Mouse (Mus musculus) large intestine, adult 2 months (tissue): ENCODE measurements around the gene Ifi204. TPM values are rescaled to one million over a fixed set of nuclear protein-coding genes. Genes with fewer than 3 reads are reported as not detected.
"Not testable (repeated sequence)": the region's sequence is repeated elsewhere in the genome, so short reads cannot be mapped to it uniquely, and the experiment has no call there.

Experiments
- DNase-seq: peaks from one replicate; pipeline ENCODE4 v3.0.0-alpha.2; 2012; ENCODE audit warnings: low read depth, low spot score
- WGBS: fragments of 180-500 bp; shearing (Covaris S2); methylation state at CpG from one replicate; pipeline ENCODE4 v1.1.7; 2018; 5-methylcytosine and 5-hydroxymethylcytosine counted together
- polyA plus RNA-seq: library from polyadenylated mRNA; depleted of rRNA; stranded (reverse); fragments of >200 nt; gene quantifications from 2 replicates; pipeline ENCODE4 v1.2.3, GENCODE M21; 2012; rRNA removed

The Ifi204 gene
- 0.41 and 0.51 TPM in 2 replicates for polyA plus RNA-seq

- 44% methylated on average over 5 of the region's 5 CpGs for WGBS
- DNase-seq, result not testable (repeated sequence)
These were observed at the start of gene Ifi204 for GRCm38 (mm10) chr1:173766848-173767617. TSS of gene Ifi204 (minus strand) at chr1:173766943.

GRCm38 (mm10) chr1:173809294-173809693, 42.6 kb upstream of the Ifi204 start:
- WGBS, result 87% methylated on average over 2 of the region's 2 CpGs
- DNase-seq, result not testable (repeated sequence)

GRCm38 (mm10) chr1:173802689-173803281, 36.0 kb upstream of the Ifi204 start:
- 35% methylated on average over 2 of the region's 2 CpGs for WGBS
- DNase-seq, result not testable (repeated sequence)

- DNase-seq, result not testable (repeated sequence)
- 35% methylated on average over 3 of the region's 3 CpGs for WGBS
These were observed 35.5 kb upstream of the Ifi204 start for GRCm38 (mm10) chr1:173802207-173802606.

GRCm38 (mm10) chr1:173801791-173802190, 35.0 kb upstream of the Ifi204 start:
- WGBS, result 71% methylated on average over 2 of the region's 2 CpGs
- not testable (repeated sequence) for DNase-seq

GRCm38 (mm10) chr1:173773457-173773856, 6.7 kb upstream of the Ifi204 start:
- 51% methylated on average over 3 of the region's 3 CpGs for WGBS
- not testable (repeated sequence) for DNase-seq

- DNase-seq, result not testable (repeated sequence)
- 90% methylated on average over 5 of the region's 5 CpGs for WGBS
These were observed 6.7 kb downstream of the Ifi204 start for GRCm38 (mm10) chr1:173760032-173760431.

- 80% methylated on average over 1 of the region's 1 CpGs for WGBS
- DNase-seq, result no peak
These were observed 24.5 kb downstream of the Ifi204 start for GRCm38 (mm10) chr1:173742262-173742661.

GRCm38 (mm10) chr1:173741656-173742055, 25.1 kb downstream of the Ifi204 start, which contains the start of gene Ifi207:
TSS of gene Ifi207 (minus strand) at chr1:173741747.
- 61% methylated on average over 4 of the region's 4 CpGs for WGBS
- DNase-seq, result no peak

- no peak for DNase-seq
These were observed 26.2 kb downstream of the Ifi204 start for GRCm38 (mm10) chr1:173740537-173740936.

GRCm38 (mm10) chr1:173736986-173737385, 29.8 kb downstream of the Ifi204 start:
- DNase-seq, result no peak
- WGBS, result 57% methylated on average over 2 of the region's 2 CpGs

- DNase-seq, result not testable (repeated sequence)
- 88% methylated on average over 4 of the region's 4 CpGs for whole genome bisulfite sequencing
These were observed 31.7 kb downstream of the Ifi204 start for GRCm38 (mm10) chr1:173735015-173735414.

- DNase-seq, result no peak
- 17% methylated on average over 7 of the region's 7 CpGs for WGBS
These were observed 33.5 kb downstream of the Ifi204 start for GRCm38 (mm10) chr1:173733219-173733618.

Other genes with a start within 250 kb of the Ifi204 start
- 0.02 TPM in 1 of 2 replicates, not detected in the other for gene Ifi214, start 231.0 kb downstream of the Ifi204 start, polyA plus RNA-seq
- gene Ifi213, start 167.7 kb downstream of the Ifi204 start, polyA plus RNA-seq, result 0.66 and 0.70 TPM in 2 replicates
- 0.57 and 0.69 TPM in 2 replicates for gene Ifi209, start 136.0 kb downstream of the Ifi204 start, polyA plus RNA-seq
- gene Ifi208, start 93.3 kb downstream of the Ifi204 start, polyA plus RNA-seq, result 0.92 and 0.99 TPM in 2 replicates
- gene Ifi207, start 25.2 kb downstream of the Ifi204 start, polyA plus RNA-seq, result 1.1 and 2.4 TPM in 2 replicates
- 0.31 and 0.45 TPM in 2 replicates for gene Ifi211, start 146.1 kb upstream of the Ifi204 start, polyA plus RNA-seq
- gene Mndal, start 175.5 kb upstream of the Ifi204 start, polyA plus RNA-seq, result 1.6 and 1.7 TPM in 2 replicates
- 2.6 and 3.7 TPM in 2 replicates for gene Ifi203, start 175.7 kb upstream of the Ifi204 start, polyA plus RNA-seq
- gene Ifi202b, start 215.8 kb upstream of the Ifi204 start, polyA plus RNA-seq, result 0.14 and 0.17 TPM in 2 replicates